Mouse (Mus musculus) small intestine, adult 2 months (tissue): ENCODE results near the gene Macrod1. TPM values are rescaled to one million over a fixed set of nuclear protein-coding genes. Genes with fewer than 3 reads are reported as not detected.
"Not testable (repeated sequence)": the region's sequence is repeated elsewhere in the genome, so short reads cannot be mapped to it uniquely, and the experiment has no call there.

ENCODE experiments used
- H3K27ac ChIP-seq: fragments of 200-500 bp; 2 replicates; pipeline ENCODE4 v1.5.1; 2012; ENCODE audit warnings: low read depth, low read length, control low read depth, inconsistent platforms; ENCODE audit not compliant: insufficient read depth
- H3K27me3 ChIP-seq: fragments of 200-500 bp; 2 replicates; pipeline ENCODE4 v1.6.1; 2012; ENCODE audit warnings: mild to moderate bottlenecking, moderate library complexity, low read length, inconsistent platforms; ENCODE audit not compliant: control insufficient read depth, insufficient read depth
- H3K36me3 ChIP-seq: fragments of 200-500 bp; 2 replicates; pipeline ENCODE4 v1.6.1; 2012; ENCODE audit warnings: mild to moderate bottlenecking, low read length, control low read depth, inconsistent platforms; ENCODE audit not compliant: control insufficient read depth, insufficient read depth
- H3K4me1 ChIP-seq: fragments of 200-500 bp; 2 replicates; pipeline ENCODE4 v1.6.1; 2012; ENCODE audit warnings: low read length, inconsistent platforms, mixed read lengths; ENCODE audit not compliant: control insufficient read depth, insufficient read depth, insufficient read length
- H3K4me3 ChIP-seq: fragments of 200-500 bp; 2 replicates; pipeline ENCODE4 v1.5.1; 2012; ENCODE audit warnings: low read depth, mild to moderate bottlenecking, control low read depth, inconsistent platforms, low read length, moderate library complexity
- CTCF ChIP-seq: fragments of 200-500 bp; IDR thresholded peaks from 2 replicates; pipeline ENCODE4 v1.5.1; 2012; ENCODE audit warnings: low read depth, mild to moderate bottlenecking, control low read depth, inconsistent platforms, low read length, moderate library complexity, mixed read lengths; ENCODE audit not compliant: insufficient replicate concordance, insufficient read length; ENCODE audit errors: extremely low read depth
- POLR2A ChIP-seq: fragments of 200-500 bp; IDR thresholded peaks from 2 replicates; pipeline ENCODE4 v1.6.1; 2012; ENCODE audit warnings: low read depth, mild to moderate bottlenecking, control low read depth, inconsistent platforms, low read length, moderate library complexity
- WGBS: fragments of 180-500 bp; shearing (Covaris S2); methylation state at CpG from one replicate; pipeline ENCODE4 v1.1.7; 2018; 5-methylcytosine and 5-hydroxymethylcytosine counted together
- polyA plus RNA-seq: library from polyadenylated mRNA; depleted of rRNA; stranded (reverse); fragments of >200 nt; gene quantifications from 2 replicates; pipeline ENCODE4 v1.2.3, GENCODE M21; 2012

Gene Macrod1
- polyA plus RNA-seq, 1 experiment = 37.2 TPM

DNA sequence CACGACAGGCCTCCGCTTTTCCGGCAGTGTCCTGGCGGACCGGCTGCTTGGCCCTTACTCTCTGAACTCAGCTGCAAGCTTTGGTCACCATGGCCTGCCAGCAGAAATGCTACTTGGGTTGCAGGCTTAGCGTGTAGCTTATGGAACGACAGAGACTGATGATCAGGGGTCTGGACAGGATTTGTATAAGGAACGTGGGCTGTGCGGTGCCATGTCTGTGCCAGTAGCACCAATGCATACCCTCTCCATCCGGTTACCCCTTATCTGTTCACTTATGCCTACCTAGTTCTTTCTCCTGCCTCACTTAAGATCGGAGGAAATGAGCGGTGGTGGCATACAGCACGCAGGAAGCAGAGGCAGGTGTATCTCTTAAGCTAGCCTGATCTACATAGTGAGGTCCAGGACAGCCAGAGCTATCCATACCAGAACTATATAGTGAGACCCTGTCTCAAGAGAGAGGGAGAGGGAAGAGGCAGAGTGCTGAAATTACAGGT is 15.9 kb upstream of the Macrod1 start:
- H3K36me3 ChIP-seq = no peaks in the 10 kb centered on the region
- peak overlapping the region; percentile 81 for H3K4me3 ChIP-seq
- TF ChIP-seq CTCF = no peak
- no peak for TF ChIP-seq POLR2A
- H3K27ac ChIP-seq = peak overlapping the region; percentile 83
- peaks cover 5% of the 10 kb centered on the region; the same call in 1 of the 2 replicates for H3K4me1 ChIP-seq
- 15% methylated on average over 13 of the region's 13 CpGs for WGBS
- H3K27me3 ChIP-seq = no peaks in the 10 kb centered on the region

- no peaks in the 10 kb centered on the region for H3K27me3 ChIP-seq
- no peak overlapping the region for H3K27ac ChIP-seq
- H3K4me3 ChIP-seq = no peak overlapping the region
- 91% methylated on average over 2 of the region's 2 CpGs for WGBS
- TF ChIP-seq POLR2A = no peak
- TF ChIP-seq CTCF = no peak
- H3K36me3 ChIP-seq = no peaks in the 10 kb centered on the region
- peaks cover 5% of the 10 kb centered on the region; the same call in 1 of the 2 replicates for H3K4me1 ChIP-seq
Observed at GRCm38 (mm10) chr19:7041171-7041570, 15.4 kb upstream of the Macrod1 start.

DNA sequence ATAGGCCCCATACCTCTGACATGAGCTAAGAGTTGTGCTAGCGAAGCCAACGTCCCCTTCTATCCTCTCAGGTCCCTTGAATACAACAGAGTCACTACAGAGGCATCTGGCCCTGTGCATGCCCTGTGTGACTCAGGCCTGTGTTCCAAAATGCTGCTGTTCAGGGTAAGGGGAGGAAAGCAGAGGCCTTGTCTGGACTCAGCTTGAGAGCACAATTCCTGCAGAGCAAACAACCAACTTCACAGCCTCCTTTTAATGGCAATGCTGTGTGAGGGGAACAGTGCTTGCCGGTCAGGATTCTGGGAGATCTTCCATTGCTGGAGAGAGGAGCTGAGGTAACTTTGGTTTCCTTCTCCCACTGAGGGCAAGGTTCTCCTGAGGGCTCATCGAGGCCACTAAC is 12.3 kb upstream of the Macrod1 start:
- H3K4me3 ChIP-seq = no peak overlapping the region
- TF ChIP-seq CTCF (no peak), POLR2A (no peak)
- H3K27ac ChIP-seq = no peak overlapping the region
- H3K4me1 ChIP-seq = peaks cover 5% of the 10 kb centered on the region; the same call in 1 of the 2 replicates
- H3K27me3 ChIP-seq = no peaks in the 10 kb centered on the region
- no peaks in the 10 kb centered on the region for H3K36me3 ChIP-seq
- WGBS = 69% methylated on average over 4 of the region's 4 CpGs

GRCm38 (mm10) chr19:7044706-7045105 is 11.9 kb upstream of the Macrod1 start:
- Histone ChIP-seq H3K4me3 (no peak overlapping the region), H3K4me1 (peaks cover 5% of the 10 kb centered on the region; the same call in 1 of the 2 replicates), H3K27me3 (no peaks in the 10 kb centered on the region), H3K36me3 (no peaks in the 10 kb centered on the region), H3K27ac (no peak overlapping the region)
- no peak for TF ChIP-seq CTCF
- no peak for TF ChIP-seq POLR2A
- 59% methylated on average over 4 of the region's 4 CpGs for whole genome bisulfite sequencing

GRCm38 (mm10) chr19:7053382-7053781 is 3.2 kb upstream of the Macrod1 start:
- not testable (repeated sequence) for H3K27me3 ChIP-seq, H3K4me3 ChIP-seq, H3K36me3 ChIP-seq, H3K27ac ChIP-seq
- WGBS = 95% methylated on average over 4 of the region's 4 CpGs
- H3K4me1 ChIP-seq = peaks cover 13% of the 10 kb centered on the region

GRCm38 (mm10) chr19:7054772-7055171 is 1.8 kb upstream of the Macrod1 start:
- no peaks in the 10 kb centered on the region for H3K27me3 ChIP-seq
- 51% methylated on average over 10 of the region's 10 CpGs for WGBS
- peaks cover 14% of the 10 kb centered on the region for H3K4me1 ChIP-seq
- H3K27ac ChIP-seq = no peak overlapping the region
- H3K4me3 ChIP-seq = no peak overlapping the region
- TF ChIP-seq POLR2A = no peak
- no peak for TF ChIP-seq CTCF
- no peaks in the 10 kb centered on the region for H3K36me3 ChIP-seq

- no peak for TF ChIP-seq CTCF
- TF ChIP-seq POLR2A = no peak
- no peaks in the 10 kb centered on the region for H3K36me3 ChIP-seq
- H3K4me1 ChIP-seq = peaks cover 14% of the 10 kb centered on the region
- 55% methylated on average over 3 of the region's 3 CpGs for WGBS
- H3K27ac ChIP-seq = no peak overlapping the region
- no peak overlapping the region for H3K4me3 ChIP-seq
- H3K27me3 ChIP-seq = no peaks in the 10 kb centered on the region
Observed at GRCm38 (mm10) chr19:7055173-7055572, 1.4 kb upstream of the Macrod1 start.
